Mouse (Mus musculus) midbrain, embryonic 11.5 days (tissue): Measurements from ENCODE around the gene Rsc1a1. TPM values are rescaled to one million over a fixed set of nuclear protein-coding genes. Genes with fewer than 3 reads are reported as not detected.

Experiments
- ATAC-seq: fragments of 200-750 bp; cut with Nextera tagmentation; 2 replicates; pipeline ENCODE4 v1.8.0; 2017; ENCODE audit warnings: moderate TSS enrichment, moderate library complexity; ENCODE audit not compliant: low FRiP score
- DNase-seq: peaks from one replicate; pipeline ENCODE4 v3.0.0; 2015; ENCODE audit warnings: low spot score; ENCODE audit errors: missing footprints
- H3K27ac ChIP-seq: fragments of 300-500 bp; sonication (generic); 2 replicates; pipeline ENCODE4 v1.5.1; 2014; ENCODE audit warnings: low read depth, low read length
- H3K27me3 ChIP-seq: fragments of 300-500 bp; sonication (generic); 2 replicates; pipeline ENCODE4 v1.6.1; 2014; ENCODE audit warnings: mild to moderate bottlenecking, low read length, moderate library complexity, mixed read lengths; ENCODE audit not compliant: control insufficient read depth, insufficient read depth
- H3K36me3 ChIP-seq: fragments of 300-500 bp; sonication (generic); 2 replicates; pipeline ENCODE4 v1.6.1; 2014; ENCODE audit warnings: mild to moderate bottlenecking, low read length, moderate library complexity, mixed read lengths; ENCODE audit not compliant: control insufficient read depth, insufficient read depth
- H3K4me1 ChIP-seq: fragments of 300-500 bp; sonication (generic); 2 replicates; pipeline ENCODE4 v1.6.1; 2014; ENCODE audit warnings: low read length; ENCODE audit not compliant: control insufficient read depth, insufficient read depth
- H3K4me2 ChIP-seq: fragments of 300-500 bp; sonication (generic); 2 replicates; pipeline ENCODE4 v1.6.1; 2014; ENCODE audit warnings: mild to moderate bottlenecking, moderate library complexity
- H3K4me3 ChIP-seq: fragments of 300-500 bp; sonication (generic); 2 replicates; pipeline ENCODE4 v1.5.1; 2014; ENCODE audit warnings: low read depth, low read length
- H3K9ac ChIP-seq: fragments of 300-500 bp; sonication (generic); 2 replicates; pipeline ENCODE4 v1.6.1; 2014; ENCODE audit warnings: low read length
- H3K9me3 ChIP-seq: fragments of 300-500 bp; sonication (generic); 2 replicates; pipeline ENCODE4 v1.6.1; 2016; ENCODE audit warnings: low read length; ENCODE audit not compliant: control insufficient read depth
- WGBS: fragments of 180-500 bp; shearing (Covaris S2); extraction: QIAGEN DNeasy Blood & Tissue Kit; methylation state at CpG from one replicate; pipeline ENCODE4 v1.1.7; 2014; 5-methylcytosine and 5-hydroxymethylcytosine counted together
- polyA plus RNA-seq: library from polyadenylated mRNA; unstranded; fragments of >200 nt; fragmentation: Nextera tagmentation; extraction: Ambion mirVana; gene quantifications from 2 replicates; pipeline ENCODE4 v1.2.1, GENCODE M21; 2014

Rsc1a1 gene
- polyA plus RNA-seq, 1 experiment from 2014 or later = 1.4 TPM

- no peaks in the 10 kb centered on the region for H3K4me1 ChIP-seq
- no peak overlapping the region for H3K27ac ChIP-seq
- H3K9me3 ChIP-seq = no peaks in the 10 kb centered on the region
- H3K9ac ChIP-seq = no peak overlapping the region
- H3K27me3 ChIP-seq = no peaks in the 10 kb centered on the region
- ATAC-seq (no peak), DNase-seq (no peak)
- no peak overlapping the region for H3K4me2 ChIP-seq
- 86% methylated on average over 7 of the region's 7 CpGs for WGBS
- no peak overlapping the region for H3K4me3 ChIP-seq
- H3K36me3 ChIP-seq = peaks cover 2% of the 10 kb centered on the region; the same call in 1 of the 2 replicates
These were observed 44.0 kb downstream of the Rsc1a1 start for GRCm38 (mm10) chr4:141641353-141641771.

- H3K27me3 ChIP-seq = no peaks in the 10 kb centered on the region
- H3K9ac ChIP-seq = no peak overlapping the region
- no peaks in the 10 kb centered on the region for H3K4me1 ChIP-seq
- no peaks in the 10 kb centered on the region for H3K9me3 ChIP-seq
- H3K4me2 ChIP-seq = no peak overlapping the region
- ATAC-seq (no peak), DNase-seq (no peak)
- WGBS = 55% methylated on average over 11 of the region's 11 CpGs
- no peak overlapping the region for H3K27ac ChIP-seq
- peaks cover 2% of the 10 kb centered on the region; the same call in 1 of the 2 replicates for H3K36me3 ChIP-seq
- no peak overlapping the region for H3K4me3 ChIP-seq
These were observed 45.9 kb downstream of the Rsc1a1 start for GRCm38 (mm10) chr4:141639474-141639873.

- Histone ChIP-seq H3K27me3 (no peaks in the 10 kb centered on the region), H3K36me3 (peaks cover 12% of the 10 kb centered on the region), H3K4me3 (no peak overlapping the region), H3K4me2 (no peak overlapping the region), H3K27ac (no peak overlapping the region), H3K9me3 (no peaks in the 10 kb centered on the region), H3K9ac (no peak overlapping the region), H3K4me1 (no peaks in the 10 kb centered on the region)
- DNase-seq (no peak), ATAC-seq (no peak)
- WGBS = 86% methylated on average over 5 of the region's 5 CpGs
These were observed 48.7 kb downstream of the Rsc1a1 start for GRCm38 (mm10) chr4:141636693-141637092.

- WGBS = 79% methylated on average over 9 of the region's 9 CpGs
- no peak overlapping the region for H3K4me3 ChIP-seq
- ATAC-seq = no peak
- H3K4me1 ChIP-seq = no peaks in the 10 kb centered on the region
- no peak overlapping the region for H3K4me2 ChIP-seq
- no peak for DNase-seq
- peaks cover 17% of the 10 kb centered on the region for H3K36me3 ChIP-seq
- no peak overlapping the region for H3K27ac ChIP-seq
- no peak overlapping the region for H3K9ac ChIP-seq
- no peaks in the 10 kb centered on the region for H3K27me3 ChIP-seq
- H3K9me3 ChIP-seq = no peaks in the 10 kb centered on the region
These were observed 49.4 kb downstream of the Rsc1a1 start for GRCm38 (mm10) chr4:141635991-141636390.

Other genes with a start within 250 kb of the Rsc1a1 start
- not detected in 2 replicates for gene Srarp, start 249.5 kb downstream of the Rsc1a1 start, polyA plus RNA-seq
- gene Zbtb17, start 240.9 kb downstream of the Rsc1a1 start, polyA plus RNA-seq = 37.4 and 40.6 TPM in 2 replicates
- gene Spen, start 147.0 kb downstream of the Rsc1a1 start, polyA plus RNA-seq = 15.7 and 17.1 TPM in 2 replicates
- 20.0 and 21.2 TPM in 2 replicates for gene Fblim1, start 79.5 kb downstream of the Rsc1a1 start, polyA plus RNA-seq
- gene Tmem82, start 67.0 kb downstream of the Rsc1a1 start, polyA plus RNA-seq = 0.48 and 0.59 TPM in 2 replicates
- gene Slc25a34, start 61.8 kb downstream of the Rsc1a1 start, polyA plus RNA-seq = not detected in 2 replicates
- gene Plekhm2, start 20.7 kb downstream of the Rsc1a1 start, polyA plus RNA-seq = 2.4 and 3.0 TPM in 2 replicates
- gene Ddi2, start 37.8 kb upstream of the Rsc1a1 start, polyA plus RNA-seq = 17.5 and 18.1 TPM in 2 replicates
- gene Agmat, start 61.1 kb upstream of the Rsc1a1 start, polyA plus RNA-seq = not detected in 2 replicates
- gene Dnajc16, start 105.3 kb upstream of the Rsc1a1 start, polyA plus RNA-seq = 4.7 and 5.4 TPM in 2 replicates
- gene Casp9, start 108.0 kb upstream of the Rsc1a1 start, polyA plus RNA-seq = 17.8 and 18.6 TPM in 2 replicates
- gene Cela2a, start 140.6 kb upstream of the Rsc1a1 start, polyA plus RNA-seq = not detected in 2 replicates
- gene Ctrc, start 160.8 kb upstream of the Rsc1a1 start, polyA plus RNA-seq = not detected in 2 replicates
- gene Efhd2, start 189.3 kb upstream of the Rsc1a1 start, polyA plus RNA-seq = 34.7 and 36.3 TPM in 2 replicates